Mouse (Mus musculus) heart, postnatal 36 days (tissue): ENCODE measurements around the gene Hoxd13. TPM values are rescaled to one million over a fixed set of nuclear protein-coding genes. Genes with fewer than 3 reads are reported as not detected.

Source experiments
- DNase-seq, 2 experiments: peaks; one replicate each; pipeline ENCODE4 v3.0.0; 2021 to 2022
- intact Hi-C: fragments of 180-260 bp; cut with DNase I; formaldehyde crosslinking; loops from one replicate; pipeline ENCODE4 v1.15.1; 2025
- total RNA-seq, 2 experiments: library from RNA; stranded (reverse); gene quantifications; 2 replicates each; pipeline ENCODE4 v1.2.3; 2021

Hoxd13 gene
- total RNA-seq, 2 experiments from 2014 or later = not detected

GRCm38 (mm10) chr2:74691022-74691951 lies 23.2 kb downstream of the Hoxd13 start, which contains the start of gene Hoxd10:
Gene Hoxd10, plus strand, starts transcription at chr2:74691924.
- intact Hi-C loops = loop anchor here (10.0 kb wide), 1 partner anchor 1416 kb away; the partner anchor contains the start of gene Sp9
- no peak for DNase-seq

GRCm38 (mm10) chr2:74691995-74692807 lies 24.1 kb downstream of the Hoxd13 start:
- DNase-seq = no peak
- intact Hi-C loops = loop anchor here (10.0 kb wide), 1 partner anchor 1417 kb away; the partner anchor contains the start of gene Sp9

- intact Hi-C loops = loop anchor here (10.0 kb wide), 1 partner anchor 1418 kb away; the partner anchor contains the start of gene Sp9
Observed at GRCm38 (mm10) chr2:74692808-74693431, 24.8 kb downstream of the Hoxd13 start.

GRCm38 (mm10) chr2:74693432-74693827 lies 25.3 kb downstream of the Hoxd13 start:
- DNase-seq = no peak
- intact Hi-C loops = loop anchor here (10.0 kb wide), 1 partner anchor 1419 kb away; the partner anchor contains the start of gene Sp9

More at GRCm38 (mm10) chr2:74692808-74693431, 24.8 kb downstream of the Hoxd13 start:
- DNase-seq = no peak

- intact Hi-C loops = loop anchor here (10.0 kb wide), 1 partner anchor 1419 kb away; the partner anchor contains the start of gene Sp9
- no peak for DNase-seq
Observed at GRCm38 (mm10) chr2:74694066-74694465, 26.0 kb downstream of the Hoxd13 start.

GRCm38 (mm10) chr2:74695383-74695782 lies 27.3 kb downstream of the Hoxd13 start:
- intact Hi-C loops = loop anchor here (10.0 kb wide), 1 partner anchor 1421 kb away; the partner anchor contains the start of gene Sp9
- no peak for DNase-seq

GRCm38 (mm10) chr2:74695813-74696430 lies 27.8 kb downstream of the Hoxd13 start:
- intact Hi-C loops = loop anchor here (10.0 kb wide), 1 partner anchor 1421 kb away; the partner anchor contains the start of gene Sp9

GRCm38 (mm10) chr2:74696442-74697335 lies 28.6 kb downstream of the Hoxd13 start:
- intact Hi-C loops = loop anchor here (10.0 kb wide), 1 partner anchor 1422 kb away; the partner anchor contains the start of gene Sp9
- DNase-seq = no peak

More at GRCm38 (mm10) chr2:74695813-74696430, 27.8 kb downstream of the Hoxd13 start:
- no peak for DNase-seq

GRCm38 (mm10) chr2:74697567-74698121 lies 29.5 kb downstream of the Hoxd13 start, which contains the start of gene Hoxd9:
Gene Hoxd9, plus strand, starts transcription at chr2:74697727.
- intact Hi-C loops = loop anchor here (10.0 kb wide), 1 partner anchor 1423 kb away; the partner anchor contains the start of gene Sp9
- no peak for DNase-seq

GRCm38 (mm10) chr2:74698201-74699052 lies 30.3 kb downstream of the Hoxd13 start:
- no peak for DNase-seq
- intact Hi-C loops = loop anchor here (10.0 kb wide), 1 partner anchor 1424 kb away; the partner anchor contains the start of gene Sp9

GRCm38 (mm10) chr2:74699053-74699430 lies 30.9 kb downstream of the Hoxd13 start:
- no peak for DNase-seq
- intact Hi-C loops = loop anchor here (10.0 kb wide), 1 partner anchor 1424 kb away; the partner anchor contains the start of gene Sp9

GRCm38 (mm10) chr2:74699664-74700545 lies 31.8 kb downstream of the Hoxd13 start:
- intact Hi-C loops = loop anchor here (5.0 to 10.0 kb wide), 5 partner anchors 262 to 1425 kb away; partner anchors contain the start of gene Sp9
- no peak for DNase-seq

- no peak for DNase-seq
- intact Hi-C loops = loop anchor here (5.0 to 10.0 kb wide), 4 partner anchors 262 to 1084 kb away; no protein-coding TSS in a partner anchor
Observed at GRCm38 (mm10) chr2:74700546-74701112, 32.5 kb downstream of the Hoxd13 start.

- intact Hi-C loops = loop anchor here (1.0 to 10.0 kb wide), 8 partner anchors 260 to 1083 kb away; no protein-coding TSS in a partner anchor
- DNase-seq = peak; percentile 83 to 87
Observed at GRCm38 (mm10) chr2:74701949-74702819, 34.1 kb downstream of the Hoxd13 start.
